Mouse (Mus musculus): ENCODE results near the gene Grin2b. TPM values are rescaled to one million over a fixed set of nuclear protein-coding genes. Genes with fewer than 3 reads are reported as not detected.

Gene Grin2b
- total RNA-seq, 2 experiments from 2014 or later, result 228 TPM

DNA sequence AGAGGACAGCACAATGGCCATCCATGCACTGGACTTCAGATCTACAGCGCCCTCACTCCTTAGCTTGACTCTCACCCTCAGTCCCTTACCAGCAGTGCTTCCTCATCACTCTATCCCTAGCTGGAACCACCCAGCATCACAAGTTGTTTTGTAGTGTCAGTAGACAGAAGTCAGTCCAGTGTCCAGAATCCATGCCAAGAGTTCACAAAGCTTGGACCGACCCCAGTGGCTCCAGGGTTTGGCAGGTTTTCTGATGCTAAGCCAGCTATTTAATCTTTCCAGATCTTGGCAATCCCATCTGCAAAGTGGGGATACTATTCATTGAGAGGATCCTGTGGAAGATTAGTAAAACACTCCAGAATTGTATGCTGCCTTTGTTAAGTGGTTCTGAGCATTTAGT lies 355.9 kb downstream of the Grin2b start:
- DNase-seq (ENCODE audit: low spot score in 2 of 2), result no peak

DNA sequence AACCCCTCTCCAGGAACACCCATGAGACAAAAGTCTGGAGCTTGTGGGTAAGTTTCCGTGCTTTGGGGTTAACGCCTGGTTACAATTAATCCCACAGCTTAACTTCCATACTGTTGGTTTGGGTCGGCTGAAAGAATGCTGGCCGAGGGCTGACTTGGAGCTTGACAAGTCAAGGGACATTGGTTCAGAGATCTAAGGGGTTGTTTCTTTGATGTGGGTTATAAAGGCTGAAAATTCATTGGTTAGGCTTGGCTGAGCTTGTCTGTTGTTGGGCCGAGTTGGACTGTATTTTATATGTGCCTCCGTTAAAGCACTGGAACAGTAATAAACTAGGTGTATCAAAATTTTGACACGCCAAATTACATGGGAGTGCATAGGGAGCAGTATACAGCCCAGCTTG lies 359.6 kb downstream of the Grin2b start:
- no peak for DNase-seq (ENCODE audit: low spot score in 2 of 2)

DNA sequence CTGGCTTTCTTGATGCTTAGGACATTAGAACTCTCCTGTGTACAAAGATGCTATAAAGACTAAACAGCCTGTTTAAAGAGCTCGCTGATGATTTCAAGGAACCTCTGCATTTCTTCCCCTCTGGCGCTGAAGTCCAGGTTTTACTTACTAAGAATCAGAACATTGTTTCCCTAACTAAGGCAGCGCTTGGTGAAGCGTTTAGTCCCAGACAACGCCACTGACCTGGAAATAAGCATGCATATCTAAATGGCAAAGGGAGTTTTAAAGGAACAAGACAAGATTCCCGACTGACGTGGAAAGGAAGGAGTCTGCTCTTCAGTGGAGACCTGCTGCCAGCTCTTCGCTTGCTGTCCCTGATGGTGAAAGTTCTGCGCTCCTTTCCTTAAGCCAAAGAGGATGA lies 367.9 kb downstream of the Grin2b start:
- no peak for DNase-seq (ENCODE audit: low spot score in 2 of 2)

DNA sequence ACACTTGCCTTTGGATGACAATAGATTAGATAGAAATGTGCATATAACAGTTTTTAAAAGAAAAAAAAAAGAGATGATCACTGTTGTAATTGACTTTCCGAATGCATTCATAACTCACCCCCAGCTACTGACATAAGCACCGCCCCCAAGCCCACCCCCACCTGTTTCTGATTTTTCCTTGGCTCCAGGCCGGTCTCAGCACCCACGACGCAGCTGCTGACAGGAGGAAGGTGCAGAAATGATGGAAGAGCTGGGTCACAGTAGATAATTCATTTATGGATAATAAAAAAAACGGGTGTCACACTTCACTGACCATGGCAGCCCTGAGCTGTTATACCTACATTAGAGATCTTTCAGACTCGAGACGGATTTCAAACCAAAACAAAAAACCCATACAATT lies 373.4 kb downstream of the Grin2b start:
- DNase-seq (ENCODE audit: low spot score in 2 of 2), result peak in 1 of 2 experiments; percentile 52

DNA sequence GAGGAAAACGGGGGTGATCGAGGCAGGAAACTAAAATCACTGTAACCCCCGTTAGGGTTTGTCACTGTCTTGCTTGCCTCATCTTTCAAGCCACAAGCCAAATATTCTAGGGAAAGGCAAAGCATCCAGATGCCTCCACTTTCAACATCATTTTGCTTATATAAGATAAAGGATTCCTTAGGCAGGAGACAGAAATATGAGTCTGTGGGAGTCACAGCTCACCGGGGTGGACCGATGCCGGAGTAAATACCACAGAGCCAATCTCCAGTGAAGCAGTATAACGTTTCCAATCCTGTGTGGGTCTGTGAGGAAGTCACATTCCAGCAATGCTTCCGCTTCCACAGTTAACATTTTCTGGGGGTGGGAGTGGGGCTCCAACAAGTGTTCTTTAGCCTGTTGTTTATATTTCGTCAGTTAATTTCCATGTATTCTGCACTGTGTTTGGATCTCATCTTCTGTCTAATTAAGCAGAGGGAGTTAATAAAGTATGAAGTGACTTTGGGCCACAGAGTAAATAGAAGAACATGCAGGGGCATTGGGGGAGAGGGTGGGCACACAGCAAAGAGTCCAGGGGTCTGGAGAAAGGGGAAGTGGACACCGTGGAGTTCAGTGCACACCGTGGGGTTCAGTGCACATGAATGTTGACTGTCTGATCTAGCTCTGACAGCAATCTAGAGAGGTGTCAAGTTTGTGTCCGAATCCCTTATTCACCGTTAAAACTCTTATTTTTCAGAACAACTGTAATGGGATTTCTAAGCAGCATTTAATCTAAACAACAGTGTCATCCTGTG lies 374.9 kb downstream of the Grin2b start:
- DNase-seq (ENCODE audit: low spot score in 2 of 2), result peak in 1 of 2 experiments; percentile 48

DNA sequence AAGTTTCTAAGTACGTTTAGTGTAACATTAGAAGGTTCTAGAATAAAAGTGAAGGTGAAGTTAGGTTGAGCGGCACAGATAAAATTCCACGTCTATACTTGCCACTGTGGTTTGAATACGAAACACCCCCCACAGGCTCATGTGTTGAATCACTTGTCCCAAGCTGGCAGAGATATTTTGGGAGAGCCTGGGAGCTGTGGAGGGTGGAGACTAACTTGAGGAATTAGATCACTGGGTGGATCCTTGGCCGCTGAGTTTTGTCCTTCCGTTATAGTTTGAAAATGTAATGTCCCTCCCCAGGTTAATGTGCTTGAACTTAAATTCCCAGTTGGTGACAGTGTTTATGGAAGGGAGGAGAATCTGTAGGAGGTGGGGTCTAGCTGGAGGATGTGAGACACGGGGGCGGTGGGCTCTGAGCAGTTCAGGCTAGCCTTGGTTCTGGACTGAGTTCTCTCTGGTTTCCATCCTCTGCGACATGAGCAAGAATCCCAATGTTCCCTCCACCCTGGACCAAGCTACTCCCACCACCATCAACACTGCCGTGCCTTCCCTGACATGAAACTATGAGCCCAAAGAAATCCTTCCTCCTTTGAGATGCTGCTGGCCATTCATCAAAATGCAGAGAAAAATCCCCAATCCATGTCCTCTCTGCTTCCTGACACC lies 375.8 kb downstream of the Grin2b start:
- DNase-seq (ENCODE audit: low spot score in 2 of 2), result peak; percentile 41 to 45

DNA sequence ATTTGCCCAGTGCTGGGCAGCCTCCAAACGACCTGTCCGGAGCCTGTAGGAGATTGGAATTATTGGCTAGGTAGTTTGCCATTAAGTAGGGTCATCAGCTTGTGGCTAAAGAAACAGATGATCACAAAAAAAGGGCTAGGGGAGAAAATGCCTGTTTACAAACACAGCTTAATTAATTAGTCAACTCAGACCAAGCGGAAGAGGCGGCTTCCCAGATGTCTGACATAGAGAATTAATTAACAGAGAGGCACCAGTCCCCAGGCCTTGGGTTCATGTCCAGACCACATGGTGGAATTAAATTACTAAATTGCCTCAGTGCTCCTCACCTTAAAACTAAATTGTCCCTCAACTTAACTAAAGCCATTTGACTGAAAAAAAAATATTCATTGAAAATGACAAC lies 376.4 kb downstream of the Grin2b start:
- no peak for DNase-seq (ENCODE audit: low spot score in 2 of 2)

DNA sequence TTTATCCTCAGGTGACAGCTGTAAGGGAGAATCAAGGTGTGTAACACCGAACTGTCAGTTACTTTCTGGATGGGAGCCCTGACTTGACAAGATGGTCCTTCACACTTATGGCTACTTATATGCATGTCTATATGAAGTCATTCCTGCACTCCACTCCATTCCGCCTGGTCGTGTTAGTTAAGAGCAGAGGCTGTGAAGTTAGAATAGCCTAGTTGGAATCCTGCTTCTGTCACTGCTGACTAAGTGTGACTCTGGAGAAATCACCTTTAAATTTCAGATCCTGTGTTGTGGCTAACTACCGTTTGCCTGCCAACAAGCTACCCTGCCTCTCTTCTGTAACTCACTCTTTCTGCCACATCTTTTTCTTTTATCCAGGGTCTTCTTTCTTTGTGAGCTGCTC lies 381.9 kb downstream of the Grin2b start:
- peak in 1 of 2 experiments; percentile 1 for DNase-seq (ENCODE audit: low spot score in 2 of 2)

DNA sequence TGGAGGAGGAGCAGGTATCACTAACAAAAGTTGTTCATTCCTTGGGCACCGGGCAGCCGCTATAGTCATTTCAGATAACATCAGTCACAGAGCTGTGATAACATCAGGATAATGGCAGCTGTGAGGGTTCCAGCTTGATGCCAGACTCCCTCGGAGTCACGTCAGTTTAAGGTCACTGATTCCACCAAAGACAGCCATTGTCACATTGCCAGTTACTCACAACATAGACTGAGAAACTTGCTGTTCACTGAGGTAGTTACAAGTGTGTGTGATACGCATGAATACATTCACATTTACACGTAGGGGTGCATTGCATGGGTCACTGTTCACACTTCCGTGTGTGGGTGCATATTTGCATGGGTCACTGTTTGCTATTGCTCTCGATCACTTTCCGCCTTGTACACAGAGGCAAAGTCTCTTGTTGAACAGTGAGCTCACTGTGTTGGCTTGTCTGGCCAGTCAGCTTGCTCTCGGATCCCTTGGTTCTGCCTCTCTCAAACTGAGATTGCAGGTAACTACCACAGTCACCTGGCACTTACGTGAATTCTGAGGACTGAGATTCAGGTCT lies 383.6 kb downstream of the Grin2b start:
- DNase-seq (ENCODE audit: low spot score in 2 of 2), result no peak

DNA sequence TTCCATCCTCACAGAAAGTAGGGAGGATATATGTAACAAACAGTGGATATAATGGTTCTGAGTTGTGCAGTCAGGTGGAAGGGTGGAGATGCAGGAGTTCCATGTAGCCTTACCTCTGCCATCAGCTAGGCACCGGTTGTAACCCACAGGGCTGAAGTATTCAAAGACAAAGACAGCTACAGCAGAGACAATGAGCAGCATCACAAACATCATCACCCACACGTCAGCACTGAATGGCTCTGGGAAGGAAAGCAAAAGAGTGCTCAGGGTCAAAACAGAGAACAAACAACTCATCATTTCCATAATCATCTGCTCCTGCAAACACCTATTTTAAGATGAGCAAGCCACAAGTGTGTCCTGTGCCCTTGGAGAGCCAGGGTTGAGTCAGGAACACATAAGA lies 398.6 kb downstream of the Grin2b start:
- no peak for DNase-seq (ENCODE audit: low spot score in 2 of 2)

DNA sequence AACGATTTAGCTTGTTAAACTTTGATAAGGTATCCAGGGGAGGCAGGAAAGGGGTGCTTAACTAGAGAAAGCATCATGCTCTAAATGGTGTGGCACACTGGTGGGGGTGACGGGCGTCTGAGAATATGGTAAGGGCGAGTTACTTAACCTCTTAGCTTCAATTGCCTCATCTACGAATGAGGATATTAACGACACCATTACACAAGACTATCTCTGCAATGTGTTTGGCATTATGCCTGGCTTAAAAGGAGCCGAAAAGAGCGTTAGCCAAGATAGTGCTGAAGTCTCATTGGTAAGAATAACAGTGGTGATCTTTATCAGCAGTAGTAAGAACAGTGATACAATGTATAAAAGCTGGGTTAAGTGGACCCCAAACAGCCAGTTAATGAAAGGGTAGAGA lies 405.7 kb downstream of the Grin2b start:
- DNase-seq (ENCODE audit: low spot score in 2 of 2), result no peak

DNA sequence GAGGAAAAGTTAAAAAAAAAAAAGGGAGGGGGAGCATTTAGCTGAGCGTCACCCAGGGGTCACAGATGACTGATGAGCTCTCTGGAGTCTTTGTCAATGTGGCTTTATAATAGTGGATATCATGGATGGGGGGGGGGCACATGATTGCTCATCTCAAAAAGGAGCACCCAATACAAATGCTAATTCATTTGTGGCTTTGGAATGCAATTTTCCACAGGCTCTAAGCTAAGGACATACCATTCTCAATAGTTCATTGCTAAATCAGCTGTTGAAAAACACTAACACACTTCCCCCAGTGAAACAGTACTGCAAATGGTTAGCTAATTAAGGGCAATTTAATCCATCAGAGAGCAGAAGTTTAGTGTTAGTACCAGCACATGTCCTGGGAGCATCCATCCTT lies 414.6 kb downstream of the Grin2b start:
- DNase-seq (ENCODE audit: low spot score in 2 of 2), result no peak

DNA sequence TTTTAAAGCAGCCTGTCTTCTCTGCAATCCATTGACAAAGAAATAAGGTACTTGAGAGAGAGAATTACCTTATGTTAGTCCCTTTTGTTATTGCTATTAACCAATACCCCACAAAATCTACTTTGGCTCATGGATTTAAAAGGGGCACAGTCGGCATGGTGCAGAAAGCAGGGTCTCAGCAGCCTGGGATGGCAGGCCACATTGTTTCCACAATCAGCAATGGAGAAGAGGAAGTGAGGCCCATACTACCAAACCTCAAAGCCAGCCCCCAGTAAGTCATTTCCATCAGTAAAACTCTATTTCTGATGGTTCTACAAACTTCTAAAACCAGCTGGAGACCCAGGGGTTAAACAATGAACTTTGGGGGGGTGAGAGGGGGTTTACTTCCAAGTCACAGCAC lies 417.2 kb downstream of the Grin2b start:
- no peak for DNase-seq (ENCODE audit: low spot score in 2 of 2)

DNA sequence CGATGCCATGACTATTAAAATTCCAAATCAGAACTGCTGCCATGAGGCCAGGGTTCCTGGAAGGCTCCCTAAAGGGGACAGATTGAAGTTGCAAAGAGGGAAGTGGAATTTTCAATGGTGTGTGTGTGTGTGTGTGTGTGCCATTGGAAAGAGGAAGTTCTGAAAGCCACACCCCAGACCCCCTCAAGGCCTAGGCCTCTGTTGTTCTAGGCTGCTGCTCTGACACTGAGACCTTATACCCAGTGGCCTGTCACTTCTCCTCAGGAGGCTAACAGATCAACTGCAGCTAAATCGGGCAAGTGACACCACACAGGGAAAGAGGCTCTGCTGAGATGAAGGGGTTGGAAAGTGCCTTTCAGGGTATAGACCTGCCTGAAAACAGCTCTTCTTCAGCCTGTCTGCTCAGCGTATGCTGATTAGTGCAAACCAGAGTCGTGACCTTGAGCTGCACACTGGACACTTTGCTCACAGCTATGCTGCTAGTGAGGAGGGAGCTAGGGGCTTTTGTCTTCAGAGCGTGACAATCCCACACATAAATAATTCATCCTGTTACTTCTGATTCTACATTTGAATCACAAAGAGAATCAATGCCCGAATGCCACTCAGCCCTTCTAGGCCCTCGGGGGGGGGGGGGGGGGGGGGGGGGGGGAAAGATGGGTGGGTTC lies 424.8 kb downstream of the Grin2b start:
- DNase-seq (ENCODE audit: low spot score in 2 of 2), result no peak

DNA sequence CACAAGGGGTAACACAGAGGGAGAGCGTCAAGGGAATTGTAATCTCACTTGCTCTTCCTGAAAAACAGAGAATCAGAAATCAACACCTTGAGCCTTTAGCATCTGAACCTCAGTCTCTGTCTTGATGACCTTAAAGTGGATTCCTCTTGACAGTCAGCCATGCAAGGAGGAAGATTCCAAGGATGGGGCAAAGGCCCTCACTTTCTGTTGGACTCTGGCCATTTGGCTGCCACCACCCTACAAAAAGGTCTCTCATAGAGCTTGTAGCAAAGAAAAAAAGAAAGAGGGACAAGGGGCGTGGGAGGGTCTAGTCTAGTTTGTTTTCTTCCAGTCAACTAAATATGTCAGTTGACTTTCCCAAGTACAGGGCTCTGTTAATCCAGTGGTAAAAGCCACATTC lies 427.7 kb downstream of the Grin2b start:
- DNase-seq (ENCODE audit: low spot score in 2 of 2), result no peak

DNA sequence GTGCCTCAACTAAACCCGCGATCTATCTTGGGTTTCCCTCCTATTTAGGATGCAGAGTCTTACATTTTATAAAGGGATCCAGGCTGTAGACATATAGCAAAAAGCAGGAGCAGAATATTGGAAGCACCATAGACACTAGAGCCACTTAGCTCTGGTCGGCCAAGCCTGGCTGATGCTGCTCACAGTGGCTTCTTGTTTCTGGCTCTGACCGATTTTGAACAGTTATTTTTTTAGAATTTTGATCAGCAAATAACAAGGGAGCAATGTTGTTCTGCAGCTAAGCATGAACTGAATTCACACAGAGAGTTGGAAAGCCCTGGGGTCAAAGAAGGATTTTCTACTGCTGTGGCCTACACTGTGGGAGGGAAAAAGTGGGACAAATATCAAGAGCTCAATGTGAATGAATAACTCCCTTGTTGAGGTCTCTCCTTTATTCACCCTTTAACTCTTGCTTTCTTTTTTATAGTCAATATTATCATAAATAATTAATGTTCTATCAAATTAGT lies 439.0 kb downstream of the Grin2b start:
- DNase-seq (ENCODE audit: low spot score in 2 of 2), result no peak

DNA sequence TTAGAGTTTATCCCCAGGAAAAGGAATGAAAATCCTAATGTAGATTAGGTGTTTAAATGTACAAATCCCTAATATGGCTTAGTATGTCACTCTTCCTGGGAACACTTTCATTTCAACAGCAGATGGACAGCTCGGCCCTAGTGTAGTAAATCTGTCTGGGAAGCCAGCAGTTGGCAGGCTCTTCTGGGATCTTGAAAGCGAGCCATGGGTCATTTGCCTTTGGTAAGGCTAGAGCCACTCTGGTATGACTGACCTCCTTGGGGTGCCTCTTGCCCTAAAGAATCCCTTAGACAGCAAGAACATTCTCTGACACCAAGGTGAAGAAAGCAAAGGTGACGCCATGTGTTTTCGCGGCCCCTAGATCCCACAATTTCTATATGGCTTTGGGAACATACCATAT lies 446.2 kb downstream of the Grin2b start:
- DNase-seq (ENCODE audit: low spot score in 2 of 2), result no peak

DNA sequence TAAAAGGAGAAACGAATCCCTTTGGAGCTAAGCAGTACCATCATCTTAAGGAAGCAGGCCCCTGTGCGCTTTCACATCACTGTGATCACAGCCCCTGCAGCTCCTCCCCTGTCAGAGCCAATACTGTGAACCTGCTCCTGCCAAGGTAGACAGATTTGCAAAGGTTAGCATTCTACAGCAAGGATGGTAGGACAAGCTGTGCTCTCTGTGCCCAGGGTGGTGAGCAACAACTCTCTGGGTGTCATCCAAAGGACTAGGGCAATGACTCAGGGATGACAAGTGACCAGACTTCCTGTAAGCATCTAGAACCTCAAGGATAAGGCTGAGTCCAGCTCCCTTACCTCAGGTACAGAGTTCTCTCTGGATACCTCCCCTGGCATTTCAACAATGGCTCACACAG lies 451.6 kb downstream of the Grin2b start:
- DNase-seq (ENCODE audit: low spot score in 2 of 2), result no peak

DNA sequence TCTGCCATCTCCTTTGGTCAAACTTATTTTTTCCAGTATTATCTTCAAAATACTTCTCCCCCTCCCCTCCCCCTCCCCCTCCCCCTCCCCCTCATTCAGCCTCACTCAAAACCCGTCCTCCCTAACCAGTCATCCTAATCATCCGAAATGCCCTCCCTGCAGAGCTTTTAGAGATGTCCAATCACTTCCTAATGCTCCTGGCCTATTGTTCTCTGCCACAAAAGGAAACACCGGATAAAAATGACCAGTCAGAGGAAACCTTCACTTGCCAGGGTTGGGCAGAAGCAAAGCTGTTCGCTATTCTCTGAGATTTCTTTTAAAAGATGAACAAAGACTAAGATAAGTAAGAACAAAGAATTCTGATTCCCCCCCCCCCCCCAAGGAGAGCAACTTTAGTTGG lies 458.4 kb downstream of the Grin2b start:
- DNase-seq (ENCODE audit: low spot score in 2 of 2), result no peak

DNA sequence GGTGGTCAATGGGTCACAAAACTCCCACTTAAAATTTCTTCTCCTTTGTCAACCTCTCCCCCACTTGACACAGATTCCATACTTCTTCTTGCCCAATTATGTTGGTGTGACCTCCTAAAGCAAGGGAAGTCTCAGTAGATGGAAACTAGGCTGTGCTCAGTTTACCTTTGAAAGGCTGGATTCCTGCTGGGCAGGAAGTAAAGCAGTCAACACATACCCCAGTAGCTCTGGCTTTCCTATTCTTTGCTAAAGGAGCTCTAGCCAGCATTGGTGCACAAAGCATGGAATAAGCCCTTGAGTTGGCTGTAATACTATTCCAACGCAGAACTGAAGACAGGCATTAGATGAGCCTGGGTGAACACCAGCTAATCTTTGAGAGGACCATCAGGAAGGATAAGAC lies 459.1 kb downstream of the Grin2b start:
- DNase-seq (ENCODE audit: low spot score in 2 of 2), result no peak

DNA sequence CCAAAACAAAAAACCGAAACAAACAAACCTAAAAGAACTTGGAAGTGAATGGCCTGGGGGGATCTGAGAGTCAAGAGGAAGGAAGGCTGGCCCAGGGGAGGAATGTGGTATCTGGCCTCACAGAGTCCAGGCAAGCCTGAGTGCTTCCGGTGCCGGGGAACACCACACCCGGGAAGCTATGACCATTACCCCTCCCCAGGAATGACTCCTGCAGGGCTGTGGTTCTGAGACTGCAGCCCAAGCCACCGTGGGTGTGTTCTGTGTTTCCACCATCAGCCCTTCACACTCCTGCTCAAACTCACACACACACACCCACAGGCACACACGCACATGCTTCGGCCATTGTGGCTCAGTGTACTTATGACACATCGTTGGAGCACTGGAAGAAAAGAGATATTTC lies 459.6 kb downstream of the Grin2b start:
- DNase-seq (ENCODE audit: low spot score in 2 of 2), result no peak

All from left cerebral cortex, adult 18-20 months (tissue).